Mouse (Mus musculus): ENCODE measurements around the gene Krtcap2.
"Not testable (repeated sequence)": the region's sequence is repeated elsewhere in the genome, so short reads cannot be mapped to it uniquely, and the experiment has no call there.

The Krtcap2 gene

GRCm38 (mm10) chr3:89245688-89246171, at the start of gene Krtcap2:
Gene Krtcap2 (plus strand): TSS chr3:89245966.
- DNase-seq, result no peak

- peak; percentile 88 for DNase-seq
These were observed 49.5 kb upstream of the Krtcap2 start for GRCm38 (mm10) chr3:89195979-89196877.

DNA sequence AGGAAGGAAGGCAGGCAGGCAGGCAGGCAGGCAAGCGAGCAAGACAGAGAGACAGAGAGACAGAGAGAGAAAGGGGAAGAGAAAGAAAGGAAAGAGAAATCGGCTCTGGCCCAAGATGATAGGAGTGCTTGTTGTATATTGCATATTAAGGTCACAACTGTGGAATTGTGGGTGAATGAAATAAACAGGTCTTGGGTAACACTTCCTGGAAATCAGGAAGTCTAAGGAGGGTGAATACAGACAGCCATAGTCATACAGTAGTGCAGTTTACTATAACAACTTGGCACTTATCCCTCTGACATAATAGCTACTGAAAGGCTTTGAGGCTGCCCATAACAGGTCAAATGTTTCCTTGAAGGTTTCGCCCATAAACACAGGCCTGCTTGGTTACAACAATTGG, 45.9 kb upstream of the Krtcap2 start:
- no peak for DNase-seq

DNA sequence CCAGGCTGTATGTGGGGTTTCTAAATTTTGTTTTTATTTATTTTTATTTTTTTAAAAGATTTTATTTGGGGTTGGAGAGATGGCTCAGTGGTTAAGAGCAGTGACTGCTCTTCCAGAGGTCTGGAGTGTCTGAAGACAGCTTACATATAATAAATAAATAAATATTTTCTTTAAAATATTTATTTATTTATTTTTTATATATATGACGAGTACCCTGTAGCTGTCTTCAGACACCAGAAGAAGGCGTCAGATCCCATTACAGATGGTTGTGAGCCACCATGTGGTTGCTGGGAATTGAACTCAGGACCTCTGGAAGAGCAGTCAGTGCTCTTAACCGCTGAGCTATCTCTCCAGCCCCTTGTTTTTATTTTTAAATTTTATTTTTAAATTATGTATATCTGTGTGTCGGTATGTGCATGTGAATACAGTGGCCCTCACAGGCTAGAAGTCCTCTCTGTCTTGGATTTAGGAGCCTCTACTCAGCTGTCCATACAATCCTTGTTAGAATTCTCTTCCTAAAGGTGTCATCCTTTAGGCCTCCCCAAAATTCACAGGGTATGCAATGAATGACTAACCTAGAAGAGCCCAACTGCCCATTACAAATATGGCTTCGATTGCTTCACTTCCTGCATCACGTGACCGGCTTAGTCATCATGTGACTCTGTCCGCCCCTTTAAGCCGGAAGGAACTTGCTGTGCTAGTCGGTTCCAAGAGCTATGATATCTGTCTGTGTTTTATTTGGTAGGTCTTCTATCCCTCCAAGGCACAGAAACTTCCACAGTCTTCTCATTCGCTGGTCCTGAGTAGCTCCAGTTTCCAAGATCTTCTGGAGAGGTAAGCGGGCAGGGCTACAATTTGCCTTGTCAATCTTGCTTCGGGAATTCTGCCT, 43.3 kb upstream of the Krtcap2 start, which contains the start of gene Gba:
Gene Gba, plus strand, starts transcription at position 676 of the 889 bp plus-strand sequence.
- DNase-seq, result peak; percentile 88

GRCm38 (mm10) chr3:89203142-89203514, 42.6 kb upstream of the Krtcap2 start:
- no peak for DNase-seq

GRCm38 (mm10) chr3:89206079-89206478, 39.7 kb upstream of the Krtcap2 start:
- no peak for DNase-seq

GRCm38 (mm10) chr3:89206695-89207094, 39.1 kb upstream of the Krtcap2 start:
- DNase-seq, result no peak

- no peak for DNase-seq
These were observed 37.6 kb upstream of the Krtcap2 start for GRCm38 (mm10) chr3:89208075-89208657.

DNA sequence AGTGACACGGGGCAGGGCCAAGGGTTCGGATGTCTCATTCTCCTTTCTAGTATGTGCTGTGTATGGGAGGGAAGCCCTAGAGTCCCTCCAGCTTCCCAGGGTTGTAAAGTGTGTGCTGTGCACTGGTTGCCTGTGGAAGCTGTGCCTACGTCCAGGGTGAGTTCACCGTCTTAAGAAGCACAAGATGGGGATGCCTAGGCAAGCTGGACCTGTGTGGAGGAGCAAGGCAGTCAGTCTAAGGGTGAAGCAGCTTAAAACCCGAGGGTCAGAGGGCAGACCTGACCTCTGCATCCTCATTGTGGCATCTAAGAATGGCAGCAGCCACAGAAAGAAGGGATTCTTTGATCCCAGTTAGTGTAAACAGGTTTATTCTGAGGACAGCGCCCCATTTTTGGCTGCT, 37.0 kb upstream of the Krtcap2 start:
- DNase-seq, result no peak

DNA sequence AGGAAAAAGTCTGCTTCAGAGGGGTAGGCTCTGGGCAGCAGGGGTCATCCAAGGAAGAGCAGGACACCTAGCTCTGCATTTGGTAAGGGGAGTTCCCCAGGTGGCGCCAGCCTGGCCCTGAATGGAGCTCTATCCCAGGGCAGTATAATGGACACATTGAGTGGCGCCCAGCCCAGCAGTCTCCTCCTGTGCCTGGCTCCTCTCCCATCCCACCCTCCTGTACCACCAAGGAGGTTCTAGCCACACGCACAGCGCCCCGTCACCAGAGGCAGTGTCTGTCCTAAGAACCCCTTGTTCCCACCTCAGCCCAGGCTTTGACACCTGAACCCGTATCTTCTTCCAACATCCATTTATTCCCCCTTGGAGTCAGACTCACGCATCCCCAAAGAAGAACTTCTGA, 36.0 kb upstream of the Krtcap2 start:
- no peak for DNase-seq

GRCm38 (mm10) chr3:89210162-89210561, 35.6 kb upstream of the Krtcap2 start:
- DNase-seq, result peak; percentile 19

DNA sequence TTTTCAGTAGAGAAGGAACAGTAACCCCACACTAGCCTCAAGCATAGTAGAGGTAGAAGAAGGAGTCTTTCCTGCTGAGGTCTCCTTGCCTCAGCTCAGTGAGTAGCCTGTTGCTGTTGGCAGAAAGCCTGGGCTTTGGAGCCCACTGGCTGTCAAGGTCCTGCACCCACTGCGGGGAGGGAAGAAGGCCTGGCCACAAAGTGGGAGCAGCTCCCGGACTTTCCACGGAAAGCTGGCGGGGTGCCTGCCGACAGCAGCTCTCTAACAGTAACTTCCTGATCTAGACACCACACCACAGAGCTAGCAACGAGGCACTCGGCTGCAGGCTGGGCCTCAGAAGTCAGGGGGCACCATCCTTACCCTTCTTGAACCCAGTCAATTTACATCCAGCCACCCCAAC, 35.0 kb upstream of the Krtcap2 start:
- peak; percentile 28 for DNase-seq

DNA sequence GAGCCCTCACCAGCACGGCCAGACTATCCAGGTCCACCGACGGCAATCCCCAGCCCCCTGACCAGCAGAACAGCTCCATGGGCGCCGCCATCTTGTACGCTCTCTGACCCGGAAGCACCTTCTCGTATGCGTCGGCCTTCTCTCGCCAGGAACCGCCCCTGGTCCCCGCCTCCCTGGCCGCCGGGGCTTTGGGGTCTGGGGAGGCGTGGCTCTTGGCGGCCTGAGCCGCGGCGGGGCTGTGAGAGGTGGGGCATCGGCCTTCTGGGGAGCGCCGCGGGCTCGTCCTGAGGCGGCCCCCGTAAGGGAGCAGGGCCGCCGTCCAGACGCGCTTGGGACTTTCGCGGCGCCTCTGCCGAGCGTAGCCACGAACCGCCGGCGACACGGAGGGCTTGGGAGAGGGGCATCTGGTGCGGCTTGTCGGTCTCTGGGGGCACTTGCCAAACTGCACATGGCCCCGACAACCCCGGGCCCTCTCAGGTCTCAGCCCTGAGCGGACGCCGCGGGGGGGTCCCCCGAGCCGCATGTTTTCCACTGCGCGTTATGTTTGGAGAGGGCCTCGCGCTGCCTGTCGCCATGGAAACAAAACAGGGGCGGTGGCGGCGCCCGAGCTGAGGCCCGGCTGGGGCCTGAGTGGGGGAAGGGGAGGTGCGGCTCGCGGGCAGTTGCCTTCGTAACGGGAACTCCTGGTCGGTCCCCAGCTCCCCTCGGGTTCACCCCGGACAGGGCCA, 31.8 kb upstream of the Krtcap2 start:
- DNase-seq, result peak; percentile 92

DNA sequence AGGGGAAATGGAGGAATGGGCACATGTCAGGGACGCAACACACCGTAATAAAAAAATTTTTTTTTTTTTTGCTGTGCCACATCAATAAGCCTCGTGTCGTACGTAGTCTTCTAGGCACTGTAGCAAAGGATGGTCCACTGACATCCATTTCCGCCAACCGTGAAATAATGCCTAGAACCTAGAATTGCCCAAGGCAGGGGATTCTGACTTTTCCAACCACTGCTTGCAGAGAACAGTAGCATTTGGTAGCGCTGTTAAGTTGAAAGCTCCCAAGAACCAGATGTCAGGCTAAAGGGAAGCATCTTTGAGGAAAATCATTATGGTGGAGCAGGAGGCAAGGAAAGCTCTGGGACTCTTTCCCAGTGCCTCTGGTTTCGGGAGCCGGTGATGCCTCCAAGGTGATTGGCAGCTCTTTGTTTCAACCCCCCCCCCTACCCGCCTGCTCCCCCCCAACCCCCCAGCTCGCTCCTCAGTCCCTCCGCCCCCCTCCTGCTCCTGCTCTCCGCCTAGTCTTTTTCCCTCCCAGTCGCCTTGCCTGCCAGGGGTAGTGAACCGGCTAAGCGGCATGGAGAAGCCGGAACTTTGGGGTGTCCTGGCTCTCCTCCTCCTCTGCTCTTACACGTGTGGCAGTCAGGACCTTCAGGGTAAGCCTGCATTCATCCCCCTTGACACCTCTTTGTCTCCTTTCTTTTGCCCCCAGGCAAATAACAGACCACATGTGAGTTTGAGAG, 30.9 kb upstream of the Krtcap2 start, which contains the start of gene Thbs3:
Gene Thbs3, plus strand, starts transcription at position 500 of the 731 bp plus-strand sequence.
- DNase-seq, result no peak

DNA sequence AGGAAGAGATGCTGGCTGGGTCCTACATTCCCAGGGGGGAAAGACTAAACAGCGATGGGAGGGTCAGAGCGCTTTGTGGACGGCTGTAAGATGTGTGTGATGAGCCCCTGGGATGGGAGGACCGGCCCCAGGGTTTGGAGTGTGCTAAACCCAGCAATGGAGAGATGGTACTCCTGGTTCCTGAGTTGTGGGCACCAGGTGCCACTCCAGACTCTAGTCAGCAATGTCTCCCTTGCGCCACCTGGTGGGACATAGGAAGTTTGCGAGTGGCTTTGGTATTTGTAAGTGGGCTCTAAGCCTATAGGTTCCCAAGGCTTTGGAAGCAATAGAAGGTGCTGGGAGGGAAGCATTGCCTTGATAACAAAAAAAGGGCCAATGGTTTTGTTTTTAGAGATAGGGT, 29.9 kb upstream of the Krtcap2 start:
- DNase-seq, result peak; percentile 88

DNA sequence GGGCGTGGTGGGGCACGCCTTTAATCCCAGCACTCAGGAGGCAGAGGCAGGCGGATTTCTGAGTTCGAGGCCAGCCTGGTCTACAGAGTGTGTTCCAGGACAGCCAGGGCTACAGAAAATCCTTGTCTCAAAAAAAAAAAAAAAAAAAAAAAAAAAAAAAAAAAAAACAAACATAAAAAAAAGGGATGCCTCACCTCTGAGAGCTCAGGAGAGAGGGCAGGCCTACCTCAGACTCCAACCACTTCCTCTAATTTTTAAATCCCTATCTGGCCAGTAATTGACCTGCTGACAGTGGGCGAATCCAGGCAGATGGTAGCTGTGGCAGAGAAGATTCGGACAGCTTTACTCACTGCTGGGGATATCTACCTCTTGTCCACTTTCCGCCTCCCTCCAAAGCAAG, 29.4 kb upstream of the Krtcap2 start:
- DNase-seq, result not testable (repeated sequence)

GRCm38 (mm10) chr3:89218271-89218670, 27.5 kb upstream of the Krtcap2 start:
- no peak for DNase-seq

GRCm38 (mm10) chr3:89219546-89219945, 26.2 kb upstream of the Krtcap2 start:
- DNase-seq, result no peak

DNA sequence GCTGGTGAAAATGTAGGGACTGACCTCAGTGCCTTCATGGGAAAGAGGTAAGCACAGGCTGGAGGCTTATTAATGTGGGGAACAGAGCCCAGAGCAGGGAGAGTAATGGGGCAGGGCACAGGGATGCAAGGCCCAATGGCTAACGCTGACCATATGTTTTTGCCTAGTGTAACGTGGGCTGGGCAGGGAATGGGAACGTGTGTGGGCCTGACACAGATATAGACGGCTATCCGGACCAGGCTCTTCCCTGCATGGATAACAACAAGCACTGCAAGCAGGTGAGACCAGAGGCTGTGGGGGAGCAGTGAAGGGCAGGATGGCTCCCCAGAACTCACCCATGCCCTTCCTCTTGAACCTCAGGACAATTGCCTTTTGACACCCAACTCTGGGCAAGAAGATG, 24.6 kb upstream of the Krtcap2 start:
- no peak for DNase-seq

- DNase-seq, result no peak
These were observed 21.0 kb upstream of the Krtcap2 start for GRCm38 (mm10) chr3:89224796-89225195.

- no peak for DNase-seq
These were observed 20.4 kb upstream of the Krtcap2 start for GRCm38 (mm10) chr3:89225321-89225815.
